Mouse (Mus musculus) erythroblast, embryonic 14.5 days (primary cell): ENCODE results near the gene Leng9. TPM values are rescaled to one million over a fixed set of nuclear protein-coding genes. Genes with fewer than 3 reads are reported as not detected.

Source experiments
- H3K27me3 ChIP-seq: 2 replicates; pipeline ENCODE4 v1.6.1; 2012; ENCODE audit warnings: inconsistent platforms; ENCODE audit not compliant: control insufficient read depth
- H3K36me3 ChIP-seq: 2 replicates; pipeline ENCODE4 v1.6.1; 2012; ENCODE audit warnings: mild to moderate bottlenecking, inconsistent platforms; ENCODE audit not compliant: control insufficient read depth
- H3K4me1 ChIP-seq: 2 replicates; pipeline ENCODE4 v1.6.1; 2012; ENCODE audit warnings: inconsistent platforms; ENCODE audit not compliant: control insufficient read depth
- H3K4me3 ChIP-seq: replicated peaks from 2 replicates; pipeline ENCODE3; 2012; ENCODE audit warnings: moderate library complexity, mild to moderate bottlenecking, inconsistent platforms
- H3K9me3 ChIP-seq: 2 replicates; pipeline ENCODE4 v1.6.1; 2012; ENCODE audit warnings: low read length, inconsistent platforms, mixed read lengths; ENCODE audit not compliant: control insufficient read depth
- GATA1 ChIP-seq: IDR thresholded peaks from 2 replicates; pipeline ENCODE4 v1.6.1; 2012; ENCODE audit warnings: low read length, inconsistent platforms, mixed read lengths
- TAL1 ChIP-seq: IDR thresholded peaks from 3 replicates; pipeline ENCODE4 v1.6.1; 2012; ENCODE audit warnings: low read length, inconsistent platforms, mixed read lengths
- polyA plus RNA-seq: library from polyadenylated mRNA; stranded (reverse); fragments of >175 nt; gene quantifications from 2 replicates; pipeline ENCODE4 v1.2.3, GENCODE M21; 2012

The Leng9 gene
- polyA plus RNA-seq, 1 experiment: 0.07 TPM

DNA sequence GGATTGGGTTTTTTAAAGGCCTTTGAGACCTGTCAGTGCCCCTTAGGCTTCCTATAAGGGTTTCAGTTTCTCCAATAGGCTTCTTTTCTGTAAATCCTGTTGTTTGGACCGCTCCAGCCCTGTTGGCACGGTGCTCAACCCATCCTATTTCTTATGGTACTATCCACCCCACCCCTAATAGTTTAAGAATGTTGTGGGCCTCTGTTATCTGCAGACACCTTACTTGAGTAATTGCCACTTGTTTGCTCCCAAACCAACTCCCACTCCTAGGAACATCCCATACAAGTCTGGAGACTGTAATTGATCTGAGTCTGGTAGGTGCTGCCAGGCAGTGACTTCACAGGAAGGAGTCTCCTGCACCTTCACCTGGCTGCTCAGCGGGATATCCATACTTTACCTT, 12.4 kb downstream of the Leng9 start:
- TF ChIP-seq GATA1: no peak
- TF ChIP-seq TAL1: no peak
- Histone ChIP-seq H3K4me3 (peak overlapping the region; percentile 89), H3K36me3 (peaks cover 61% of the 10 kb centered on the region), H3K4me1 (peaks cover 39% of the 10 kb centered on the region), H3K27me3 (no peaks in the 10 kb centered on the region), H3K9me3 (no peaks in the 10 kb centered on the region)

DNA sequence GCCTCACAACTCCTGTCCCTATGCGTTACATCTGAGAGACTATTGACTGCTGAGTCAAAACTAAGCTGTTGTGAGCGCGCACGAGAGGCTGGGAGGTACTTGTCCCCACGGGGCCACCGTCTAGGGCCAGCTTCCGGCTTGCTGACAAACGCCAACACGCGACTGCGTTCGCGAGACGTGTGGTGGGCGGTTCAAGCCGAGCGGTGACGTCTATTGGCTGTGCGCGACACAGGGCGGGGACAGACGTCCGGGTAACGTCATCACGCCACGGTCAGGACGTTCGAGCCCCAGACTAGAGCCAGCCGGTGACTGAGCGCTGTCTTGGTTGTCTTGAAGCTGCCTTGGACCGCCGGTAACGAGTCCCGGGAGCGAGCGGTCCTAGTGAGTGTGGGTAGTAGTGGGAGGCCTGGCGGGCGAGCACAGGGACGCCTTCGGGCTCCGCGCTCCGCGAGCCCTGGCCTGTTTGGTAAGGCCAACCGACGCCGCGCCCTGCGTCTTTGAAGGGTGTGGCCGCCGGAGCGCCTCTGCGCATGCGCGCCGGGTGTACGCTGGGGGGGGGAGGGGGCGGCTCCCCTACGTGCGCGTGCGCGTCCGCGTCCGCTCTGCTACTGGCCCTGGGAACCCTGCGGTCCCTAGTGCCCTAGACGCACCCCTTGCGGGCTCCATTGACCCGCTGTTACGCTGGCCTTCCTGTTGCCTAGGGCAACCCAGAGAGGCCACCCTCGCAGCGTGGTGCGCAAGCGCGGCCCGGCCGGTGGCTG, 13.2 kb downstream of the Leng9 start, which contains the start of gene Leng8:
Gene Leng8, plus strand, starts transcription at position 269 of the 761 bp plus-strand sequence.
- Histone ChIP-seq H3K36me3 (peaks cover 54% of the 10 kb centered on the region), H3K9me3 (no peaks in the 10 kb centered on the region), H3K4me1 (peaks cover 39% of the 10 kb centered on the region), H3K4me3 (peak within 1 kb of the TSS; percentile 89), H3K27me3 (no peaks in the 10 kb centered on the region)
- TF ChIP-seq TAL1: no peak
- TF ChIP-seq GATA1: no peak

DNA sequence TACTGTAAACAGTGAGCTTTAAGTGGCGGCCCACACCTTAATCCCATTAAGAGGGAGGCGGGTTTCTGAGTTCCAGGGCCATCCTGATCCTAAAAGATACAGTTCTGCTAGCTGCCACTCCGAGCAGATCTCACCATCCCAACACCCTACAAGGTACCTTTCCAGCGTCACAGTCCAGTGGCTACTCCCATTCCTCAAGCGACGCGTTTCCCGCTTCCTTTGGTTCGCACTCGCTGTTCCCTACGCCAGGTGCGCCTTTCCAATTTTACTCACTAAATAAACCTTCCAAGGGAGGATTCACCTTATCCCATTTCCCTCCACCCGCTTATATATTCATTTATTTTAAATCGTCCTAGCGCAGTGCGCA, 13.8 kb downstream of the Leng9 start:
- TF ChIP-seq GATA1 (no peak), TAL1 (no peak)
- peak overlapping the region; percentile 89 for H3K4me3 ChIP-seq
- H3K36me3 ChIP-seq: peaks cover 48% of the 10 kb centered on the region
- no peaks in the 10 kb centered on the region for H3K9me3 ChIP-seq
- H3K4me1 ChIP-seq: peaks cover 40% of the 10 kb centered on the region
- H3K27me3 ChIP-seq: no peaks in the 10 kb centered on the region

DNA sequence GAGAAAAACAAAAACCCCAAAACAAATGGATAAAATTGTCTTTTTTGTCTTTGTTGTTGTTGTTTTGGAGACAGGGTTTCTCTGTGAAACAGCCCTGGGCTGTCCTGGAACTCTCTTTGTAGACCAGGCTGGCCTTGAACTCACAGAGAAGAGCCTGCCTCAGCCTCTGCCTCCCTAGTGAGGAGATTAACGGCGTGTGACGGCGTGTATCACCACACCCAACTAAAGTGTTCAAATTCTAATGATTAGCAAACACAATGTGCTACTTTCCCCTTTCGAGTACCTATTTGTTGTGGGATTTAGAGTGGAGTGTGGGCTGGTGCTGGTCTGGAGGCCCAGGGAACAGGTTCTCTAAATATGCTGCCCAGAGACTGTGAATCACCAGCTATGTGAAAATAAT, 15.3 kb downstream of the Leng9 start:
- peaks cover 46% of the 10 kb centered on the region for H3K4me1 ChIP-seq
- H3K9me3 ChIP-seq: no peaks in the 10 kb centered on the region
- H3K27me3 ChIP-seq: no peaks in the 10 kb centered on the region
- peaks cover 33% of the 10 kb centered on the region for H3K36me3 ChIP-seq
- H3K4me3 ChIP-seq: no peak overlapping the region
- TF ChIP-seq TAL1: no peak

DNA sequence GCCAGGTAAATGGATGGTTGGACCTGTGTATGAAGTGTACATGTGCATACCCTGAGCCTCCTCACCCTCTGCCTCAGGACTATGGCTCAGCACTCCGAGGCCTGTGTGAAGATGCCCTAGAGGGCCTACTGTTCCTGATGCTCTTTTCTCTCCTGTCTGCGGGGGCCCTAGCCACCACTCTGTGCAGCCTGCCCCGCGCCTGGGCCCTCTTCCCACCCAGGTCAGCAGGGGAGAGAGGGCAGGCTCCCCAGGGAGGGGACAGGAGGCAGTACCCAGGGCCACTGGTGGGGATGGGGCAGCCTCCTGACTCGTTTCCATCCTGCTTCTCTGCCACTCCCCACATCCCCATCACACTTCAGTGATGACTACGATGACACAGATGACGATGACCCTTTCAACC, 17.2 kb downstream of the Leng9 start:
- no peak overlapping the region for H3K4me3 ChIP-seq
- peaks cover 30% of the 10 kb centered on the region for H3K4me1 ChIP-seq
- H3K27me3 ChIP-seq: no peaks in the 10 kb centered on the region
- TF ChIP-seq TAL1: no peak
- no peak for TF ChIP-seq GATA1
- no peaks in the 10 kb centered on the region for H3K9me3 ChIP-seq
- H3K36me3 ChIP-seq: peaks cover 14% of the 10 kb centered on the region

DNA sequence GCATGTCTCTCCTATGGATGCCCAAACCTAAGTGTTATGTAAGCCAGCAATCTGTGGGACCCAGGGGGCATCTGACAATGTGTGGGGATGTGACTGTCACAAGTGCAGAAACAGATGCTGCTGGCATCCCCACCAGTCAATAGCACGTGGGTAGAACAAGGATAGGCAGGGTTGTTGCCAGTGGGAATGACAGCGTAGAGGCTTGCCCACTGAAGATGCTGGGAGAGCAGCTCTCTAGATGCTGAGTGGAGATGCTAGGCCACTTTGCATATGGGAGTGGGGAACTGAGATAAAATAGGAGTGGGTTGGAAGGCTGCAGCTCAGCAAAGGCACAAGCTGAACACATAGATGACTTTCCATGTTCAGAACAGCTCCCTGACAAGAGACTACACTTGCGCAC, 17.6 kb downstream of the Leng9 start:
- Histone ChIP-seq H3K27me3 (no peaks in the 10 kb centered on the region), H3K36me3 (peaks cover 11% of the 10 kb centered on the region), H3K9me3 (no peaks in the 10 kb centered on the region), H3K4me1 (peaks cover 26% of the 10 kb centered on the region), H3K4me3 (no peak overlapping the region)
- no peak for TF ChIP-seq TAL1

DNA sequence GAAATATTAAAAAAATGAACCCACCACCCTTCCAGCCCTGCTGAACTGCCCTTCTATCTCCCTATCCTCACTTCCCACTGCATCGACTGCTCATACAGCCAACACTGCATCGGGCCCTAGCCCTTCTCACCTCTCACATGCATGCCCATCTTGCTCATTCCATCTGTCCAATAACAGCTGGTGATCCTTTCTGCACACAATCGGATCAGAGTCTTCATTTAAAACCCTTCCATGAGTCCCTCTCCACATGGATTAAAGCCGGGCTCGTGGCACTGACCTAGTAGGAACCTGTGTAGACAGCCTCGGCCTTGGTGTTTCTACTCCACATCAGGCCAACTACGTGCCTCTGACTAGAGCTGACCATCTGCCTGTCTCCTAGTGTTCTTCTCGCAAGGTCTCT, 18.2 kb downstream of the Leng9 start:
- Histone ChIP-seq H3K9me3 (no peaks in the 10 kb centered on the region), H3K4me3 (no peak overlapping the region), H3K4me1 (peaks cover 23% of the 10 kb centered on the region), H3K36me3 (peaks cover 9% of the 10 kb centered on the region), H3K27me3 (no peaks in the 10 kb centered on the region)
- TF ChIP-seq TAL1 (no peak), GATA1 (no peak)

DNA sequence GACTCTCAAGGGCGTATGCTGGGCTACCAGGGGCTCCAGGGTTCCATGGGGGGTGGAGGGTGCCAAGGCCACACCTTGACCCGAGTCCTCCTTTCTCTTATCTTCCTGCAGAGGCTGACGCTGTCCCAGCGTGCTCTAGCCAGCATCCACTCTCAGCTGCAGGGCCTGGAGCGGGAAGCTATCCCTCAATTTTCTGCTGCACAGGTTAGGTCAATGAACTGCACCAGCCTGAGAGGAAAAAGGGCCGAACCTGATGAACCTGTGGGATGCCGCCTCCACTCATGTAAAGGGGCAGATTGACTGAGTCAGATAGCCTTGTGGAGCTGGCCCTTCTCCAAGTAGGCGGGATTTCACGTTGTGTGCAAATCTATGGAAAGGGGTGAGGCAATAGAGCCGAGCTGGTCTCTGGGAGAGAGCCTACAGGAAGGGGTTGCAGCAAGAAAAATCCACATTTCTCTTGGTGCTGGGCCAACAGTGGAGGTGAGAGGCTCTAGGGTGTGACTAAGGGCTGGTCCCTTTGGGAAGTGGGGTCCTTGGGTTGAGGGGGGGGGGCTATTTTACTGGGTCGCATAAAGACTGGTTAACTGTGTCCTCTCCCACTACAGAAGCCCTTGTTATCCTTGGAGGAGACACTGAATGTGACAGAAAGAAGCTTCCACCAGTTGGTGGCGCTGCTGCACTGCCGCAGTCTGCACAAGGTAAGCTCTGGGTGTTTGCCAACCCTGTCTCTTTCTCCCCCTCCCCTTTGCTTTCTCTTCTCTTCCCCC, 19.3 kb downstream of the Leng9 start:
- Histone ChIP-seq H3K4me1 (peaks cover 18% of the 10 kb centered on the region), H3K9me3 (no peaks in the 10 kb centered on the region), H3K4me3 (no peak overlapping the region), H3K27me3 (no peaks in the 10 kb centered on the region), H3K36me3 (peaks cover 9% of the 10 kb centered on the region)
- TF ChIP-seq TAL1 (no peak), GATA1 (no peak)

DNA sequence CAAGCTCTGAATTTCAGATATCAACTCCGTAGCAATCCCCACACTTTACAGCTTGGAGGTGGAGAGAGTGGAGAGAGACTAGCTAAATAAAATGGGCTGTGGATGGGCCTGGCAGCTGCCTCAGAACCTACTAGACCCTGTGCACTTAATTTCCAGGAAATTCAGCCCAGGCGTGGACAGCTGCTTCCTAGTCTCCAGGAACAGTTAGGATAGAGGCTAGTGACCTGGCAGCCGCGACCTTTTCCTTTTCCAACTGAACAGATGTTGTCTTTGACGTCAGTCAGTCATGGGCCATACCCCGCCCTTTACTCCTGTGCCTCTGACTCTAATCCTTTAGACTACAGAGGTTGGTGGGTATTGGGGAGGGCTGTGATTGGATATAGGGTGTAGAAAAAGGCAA, 21.3 kb downstream of the Leng9 start:
- TF ChIP-seq GATA1: no peak
- H3K27me3 ChIP-seq: no peaks in the 10 kb centered on the region
- peaks cover 9% of the 10 kb centered on the region for H3K4me1 ChIP-seq
- H3K4me3 ChIP-seq: no peak overlapping the region
- no peaks in the 10 kb centered on the region for H3K9me3 ChIP-seq
- H3K36me3 ChIP-seq: peaks cover 9% of the 10 kb centered on the region
